ENCODE assay signal across 33 mouse cellular contexts in genomic region chr5:28416029-28416428, GRCm38 (mm10). TPM values are rescaled to one million over a fixed set of nuclear protein-coding genes. Genes with fewer than 3 reads are reported as not detected.
"Had no signal": no experiment of that assay in that cellular context is flagged by ENCODE, and none has a peak within 500 bp of the region (broad histone marks: within the 10 kb centered on the region; RNA-seq: fewer than 3 reads in every experiment).

No protein-coding gene starts in this region.

- H3K4me1 ChIP-seq: limb, embryonic 10.5 days; limb, embryonic 12.5 days; limb, embryonic 13.5 days; limb, embryonic 15.5 days; liver, embryonic 12.5 days; liver, embryonic 13.5 days; liver, embryonic 15.5 days; lung, embryonic 15.5 days; midbrain, embryonic 10.5 days; midbrain, embryonic 12.5 days; midbrain, embryonic 13.5 days; midbrain, embryonic 15.5 days had no signal

- H3K27me3 ChIP-seq: limb, embryonic 12.5 days; limb, embryonic 13.5 days; limb, embryonic 15.5 days; liver, embryonic 12.5 days; liver, embryonic 13.5 days; liver, embryonic 15.5 days; lung, embryonic 15.5 days; megakaryocyte, embryonic 14.5 days; midbrain, embryonic 12.5 days; midbrain, embryonic 13.5 days; midbrain, embryonic 15.5 days had no signal

- H3K4me3 ChIP-seq: left cerebral cortex, adult 2 months; limb, embryonic 10.5 days; limb, embryonic 12.5 days; limb, embryonic 13.5 days; limb, embryonic 15.5 days; liver, embryonic 12.5 days; liver, embryonic 13.5 days; liver, embryonic 15.5 days; lung, embryonic 15.5 days; megakaryocyte, embryonic 14.5 days; midbrain, embryonic 10.5 days; midbrain, embryonic 12.5 days; midbrain, embryonic 13.5 days; midbrain, embryonic 15.5 days; myocyte had no signal

- H3K27ac ChIP-seq: left cerebral cortex, adult 2 months; limb, embryonic 10.5 days; limb, embryonic 12.5 days; limb, embryonic 13.5 days; limb, embryonic 15.5 days; liver, embryonic 12.5 days; liver, embryonic 13.5 days; liver, embryonic 14.5 days; liver, embryonic 15.5 days; lung, embryonic 15.5 days; macrophage; midbrain, embryonic 10.5 days; midbrain, embryonic 12.5 days; midbrain, embryonic 13.5 days; midbrain, embryonic 15.5 days had no signal

- H3K4me2 ChIP-seq: limb, embryonic 12.5 days; limb, embryonic 13.5 days; limb, embryonic 15.5 days; liver, embryonic 11.5 days; liver, embryonic 12.5 days; liver, embryonic 13.5 days; liver, embryonic 15.5 days; lung, embryonic 14.5 days; lung, embryonic 15.5 days; midbrain, embryonic 11.5 days; midbrain, embryonic 12.5 days; midbrain, embryonic 13.5 days; midbrain, embryonic 15.5 days had no signal

- H3K9ac ChIP-seq: limb, embryonic 12.5 days; limb, embryonic 13.5 days; limb, embryonic 15.5 days; liver, embryonic 12.5 days; liver, embryonic 13.5 days; liver, embryonic 14.5 days; liver, embryonic 15.5 days; liver, postnatal 0 days; lung, embryonic 14.5 days; lung, embryonic 15.5 days; midbrain, embryonic 12.5 days; midbrain, embryonic 13.5 days; midbrain, embryonic 15.5 days had no signal

- ATAC-seq: liver, embryonic 12.5 days; liver, postnatal 0 days; lung, postnatal 0 days; midbrain, embryonic 13.5 days; midbrain, embryonic 15.5 days; midbrain, embryonic 16.5 days had no signal

- H3K9me3 ChIP-seq: limb, embryonic 10.5 days; limb, embryonic 12.5 days; limb, embryonic 13.5 days; limb, embryonic 15.5 days; liver, embryonic 12.5 days; liver, embryonic 13.5 days; liver, embryonic 15.5 days; lung, embryonic 15.5 days; megakaryocyte, embryonic 14.5 days; midbrain, embryonic 10.5 days; midbrain, embryonic 12.5 days; midbrain, embryonic 13.5 days; midbrain, embryonic 15.5 days had no signal

- DNase-seq: left cerebral cortex, postnatal 4 days; liver; liver, embryonic 13.5 days; liver, postnatal 0 days; lung, adult 18-20 months; lung, adult 2 months; lung, embryonic 14.5 days; lung, postnatal 10 days; lung, postnatal 14 days; lung, postnatal 36 days; lung, postnatal 4 days; midbrain, embryonic 14.5 days had no signal

RNA-seq across cellular contexts. Expression of gene Shh, which starts 51.0 kb away (rescaled TPM):
- polyA plus RNA-seq: limb, embryonic 13.5 days; liver, embryonic 12.5 days; liver, embryonic 13.5 days; liver, embryonic 15.5 days; liver, embryonic 16.5 days; liver, postnatal 0 days; macrophage; myocyte had no signal
